Mouse (Mus musculus) stomach, postnatal 0 days (tissue): ENCODE data around the gene Pak6.

Experiments used
- CTCF ChIP-seq: IDR thresholded peaks from 2 replicates; pipeline ENCODE4 v1.5.1; 2016; ENCODE audit warnings: antibody characterized with exemption, low read depth, mild to moderate bottlenecking, moderate library complexity
- EP300 ChIP-seq: optimal IDR thresholded peaks from 2 replicates; pipeline ENCODE3; 2016; ENCODE audit warnings: antibody characterized with exemption

GRCm38 (mm10) chr2:118680926-118681325 is 17.8 kb downstream of the Pak6 start:
- TF ChIP-seq CTCF (no peak), EP300 (no peak)
